Mouse (Mus musculus) kidney, postnatal 0 days (tissue): Measurements from ENCODE around the gene Ankrd27. TPM values are rescaled to one million over a fixed set of nuclear protein-coding genes. Genes with fewer than 3 reads are reported as not detected.
A peak's percentile ranks its signal among the peaks of the same experiment; 100 is the strongest.

Source experiments
- ATAC-seq: fragments of 200-750 bp; cut with Nextera tagmentation; replicated peaks from 2 replicates; pipeline ENCODE4 v1.8.0; 2017; ENCODE audit warnings: low read depth, moderate number of reproducible peaks, moderate TSS enrichment, moderate library complexity; ENCODE audit not compliant: low FRiP score
- DNase-seq: peaks from one replicate; pipeline ENCODE4 v3.0.0-alpha.2; 2016; ENCODE audit warnings: low spot score
- H3K27ac ChIP-seq: fragments of 300-500 bp; sonication (generic); 2 replicates; pipeline ENCODE4 v1.5.1; 2014; ENCODE audit warnings: mild to moderate bottlenecking
- H3K27me3 ChIP-seq: fragments of 300-500 bp; sonication (generic); 2 replicates; pipeline ENCODE4 v1.6.1; 2014; ENCODE audit warnings: low read length, mixed read lengths; ENCODE audit not compliant: insufficient read depth
- H3K36me3 ChIP-seq: fragments of 300-500 bp; sonication (generic); 2 replicates; pipeline ENCODE4 v1.6.1; 2014; ENCODE audit warnings: low read length, mixed read lengths; ENCODE audit not compliant: insufficient read depth
- H3K4me1 ChIP-seq: fragments of 300-500 bp; sonication (generic); replicated peaks from 2 replicates; pipeline ENCODE4 v1.6.1; 2014; ENCODE audit warnings: antibody characterized with exemption, low read length, mixed read lengths; ENCODE audit not compliant: insufficient read depth
- H3K4me2 ChIP-seq: fragments of 300-500 bp; sonication (generic); 2 replicates; pipeline ENCODE4 v1.6.1; 2014; ENCODE audit warnings: mild to moderate bottlenecking, low read length, moderate library complexity, mixed read lengths
- H3K4me3 ChIP-seq: fragments of 300-500 bp; sonication (generic); replicated peaks from 2 replicates; pipeline ENCODE4 v1.5.1; 2014; ENCODE audit warnings: low read depth, low read length
- H3K9ac ChIP-seq: fragments of 300-500 bp; sonication (generic); 2 replicates; pipeline ENCODE4 v1.6.1; 2014; ENCODE audit warnings: low read depth, low read length
- H3K9me3 ChIP-seq: fragments of 300-500 bp; sonication (generic); replicated peaks from 2 replicates; pipeline ENCODE4 v1.6.1; 2016; ENCODE audit warnings: low read length, inconsistent platforms, mixed read lengths
- CTCF ChIP-seq: IDR thresholded peaks from 2 replicates; pipeline ENCODE4 v1.5.1; 2016; ENCODE audit warnings: antibody characterized with exemption, low read depth, mild to moderate bottlenecking, moderate library complexity
- WGBS: fragments of 180-500 bp; shearing (Covaris S2); extraction: QIAGEN DNeasy Blood & Tissue Kit; methylation state at CpG from one replicate; pipeline ENCODE4 v1.1.7; 2014; 5-methylcytosine and 5-hydroxymethylcytosine counted together
- polyA plus RNA-seq: library from polyadenylated mRNA; unstranded; fragments of >200 nt; fragmentation: Nextera tagmentation; extraction: Ambion mirVana; gene quantifications from 2 replicates; pipeline ENCODE4 v1.2.1, GENCODE M21; 2015

Ankrd27 gene
- polyA plus RNA-seq, 1 experiment from 2014 or later: 18.5 TPM

DNA sequence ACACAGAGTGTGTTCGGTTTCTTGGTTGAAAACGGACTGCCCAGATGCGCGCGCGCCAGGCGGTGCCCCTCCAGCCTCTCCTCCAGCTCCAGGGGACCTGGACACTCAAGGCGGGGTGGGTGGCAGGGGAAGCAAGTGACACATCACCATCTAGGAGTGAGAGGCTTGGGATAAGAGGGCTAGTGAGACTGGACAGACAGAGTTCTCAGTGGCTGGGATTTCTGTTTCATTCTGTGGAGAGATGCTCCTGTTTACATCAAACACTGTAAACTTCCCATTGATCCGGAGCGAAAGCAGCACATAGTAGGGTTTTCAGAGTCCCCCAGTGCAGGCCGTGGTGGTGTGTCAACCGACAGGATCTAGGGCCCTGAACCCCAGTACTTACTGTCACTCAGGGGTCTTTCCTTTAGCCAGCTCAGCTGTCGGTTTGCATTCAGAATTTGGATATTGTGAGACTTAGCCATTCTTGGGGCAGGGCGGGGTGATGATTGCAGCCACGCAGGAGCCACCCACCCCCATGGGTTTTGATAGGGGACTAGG, 932 bp downstream of the Ankrd27 start:
- Histone ChIP-seq H3K4me2 (peak overlapping the region; percentile 88), H3K27me3 (peaks cover 26% of the 10 kb centered on the region), H3K4me1 (0 out of 2 replicates have a peak, but pooled peaks cover 4% of the 10 kb centered on the region), H3K36me3 (no peaks in the 10 kb centered on the region), H3K4me3 (peak overlapping the region; percentile 72), H3K9ac (peak overlapping the region; percentile 52), H3K9me3 (no peaks in the 10 kb centered on the region), H3K27ac (no peak overlapping the region)
- ATAC-seq: no peak
- no peak for DNase-seq
- no peak for TF ChIP-seq CTCF
- 22% methylated on average over 15 of the region's 15 CpGs for WGBS

DNA sequence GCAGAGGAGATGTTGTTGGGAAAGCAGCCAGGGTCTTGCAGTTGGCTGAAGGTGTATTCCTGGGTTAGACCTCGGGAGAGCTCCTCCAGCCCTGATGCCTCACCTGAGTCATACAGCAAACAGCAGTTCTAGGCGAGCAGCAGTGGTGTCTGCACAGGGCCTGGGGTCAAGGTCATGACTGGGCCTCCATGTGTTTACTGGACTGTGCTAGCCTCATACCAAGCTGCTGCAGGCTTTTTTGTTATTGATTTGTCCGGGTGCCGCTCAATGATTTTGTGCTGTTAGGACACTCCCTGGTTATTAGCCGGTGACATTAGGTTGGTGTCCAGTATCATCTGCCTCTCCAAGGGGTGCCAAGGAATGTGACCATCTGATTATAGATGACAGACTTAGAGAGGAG, 1.7 kb downstream of the Ankrd27 start:
- H3K4me2 ChIP-seq: no peak overlapping the region
- WGBS: 69% methylated on average over 5 of the region's 5 CpGs

DNA sequence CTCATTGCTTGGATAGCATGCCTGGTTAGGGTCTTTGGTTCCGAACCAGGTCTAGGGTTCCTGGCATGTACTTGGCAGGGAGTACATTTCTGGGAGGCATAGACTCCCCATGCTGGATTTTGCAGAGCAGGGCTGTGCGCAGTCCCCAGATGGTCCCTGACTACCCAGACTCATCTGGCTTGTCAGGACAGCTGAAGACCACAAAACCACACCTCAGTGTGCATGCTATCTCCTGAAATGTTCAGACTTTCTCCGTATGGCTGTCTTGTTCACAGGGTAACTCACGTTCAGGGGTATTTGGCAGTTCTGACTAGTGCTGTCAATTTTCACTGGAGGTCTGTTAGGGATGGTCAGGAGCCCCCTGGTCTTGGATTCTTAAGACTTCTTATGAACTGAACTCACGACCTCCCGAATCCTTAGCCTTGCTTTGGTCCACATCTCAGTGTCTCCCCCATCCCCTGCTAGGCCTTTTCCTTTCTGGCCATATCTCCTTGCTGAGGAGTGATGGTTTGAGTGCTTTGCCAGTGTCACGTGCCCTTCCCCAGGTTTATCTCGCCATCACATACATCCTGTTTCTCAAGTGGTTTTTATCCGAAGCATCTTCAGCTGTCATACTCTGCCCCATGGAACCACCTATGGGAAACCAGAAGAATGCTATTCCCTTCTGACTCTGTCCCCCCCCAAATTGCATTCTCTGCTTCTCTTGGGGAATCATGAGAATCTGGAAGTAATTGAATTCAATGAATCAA, 2.8 kb downstream of the Ankrd27 start:
- Histone ChIP-seq H3K9ac (no peak overlapping the region), H3K9me3 (no peaks in the 10 kb centered on the region), H3K27ac (no peak overlapping the region), H3K27me3 (peaks cover 12% of the 10 kb centered on the region; the same call in 1 of the 2 replicates), H3K4me2 (no peak overlapping the region), H3K4me3 (no peak overlapping the region), H3K4me1 (0 out of 2 replicates have a peak, but pooled peaks cover 4% of the 10 kb centered on the region), H3K36me3 (0 out of 2 replicates have a peak, but pooled peaks cover 6% of the 10 kb centered on the region)
- WGBS: 82% methylated on average over 9 of the region's 9 CpGs
- TF ChIP-seq CTCF: no peak
- no peak for ATAC-seq
- no peak for DNase-seq

More for the DNA sequence above, 1.7 kb downstream of the Ankrd27 start:
- DNase-seq: no peak
- Histone ChIP-seq H3K36me3 (no peaks in the 10 kb centered on the region), H3K9ac (no peak overlapping the region), H3K4me3 (no peak overlapping the region), H3K27ac (no peak overlapping the region), H3K4me1 (0 out of 2 replicates have a peak, but pooled peaks cover 4% of the 10 kb centered on the region), H3K9me3 (no peaks in the 10 kb centered on the region), H3K27me3 (peaks cover 23% of the 10 kb centered on the region)
- TF ChIP-seq CTCF: no peak
- ATAC-seq: no peak

DNA sequence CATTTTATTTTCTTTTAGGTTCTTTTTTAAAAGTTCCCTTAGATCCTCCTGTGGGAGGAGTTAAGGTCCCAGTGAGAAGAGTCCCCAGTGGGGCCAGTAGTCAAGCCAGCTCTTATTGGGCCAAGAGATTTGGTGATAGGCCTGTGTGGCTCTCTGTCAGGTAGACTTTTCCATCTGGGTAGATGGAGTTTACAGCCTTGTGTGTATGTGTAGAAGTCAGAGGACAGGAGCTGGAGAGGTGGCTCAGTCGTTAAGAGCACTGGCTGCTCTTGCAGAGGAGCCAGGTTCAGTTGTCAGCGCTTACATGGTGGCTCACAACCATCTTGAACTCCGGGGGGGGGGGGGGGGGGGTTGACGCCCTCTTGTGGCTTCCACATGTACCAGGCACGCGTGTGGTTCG, 3.4 kb downstream of the Ankrd27 start:
- Histone ChIP-seq H3K36me3 (0 out of 2 replicates have a peak, but pooled peaks cover 6% of the 10 kb centered on the region), H3K4me1 (0 out of 2 replicates have a peak, but pooled peaks cover 2% of the 10 kb centered on the region), H3K4me3 (no peak overlapping the region), H3K9me3 (no peaks in the 10 kb centered on the region), H3K27ac (no peak overlapping the region), H3K27me3 (peaks cover 6% of the 10 kb centered on the region; the same call in 1 of the 2 replicates), H3K9ac (no peak overlapping the region), H3K4me2 (no peak overlapping the region)
- no peak for TF ChIP-seq CTCF
- ATAC-seq: no peak
- whole genome bisulfite sequencing: 75% methylated on average over 7 of the region's 7 CpGs
- DNase-seq: no peak

DNA sequence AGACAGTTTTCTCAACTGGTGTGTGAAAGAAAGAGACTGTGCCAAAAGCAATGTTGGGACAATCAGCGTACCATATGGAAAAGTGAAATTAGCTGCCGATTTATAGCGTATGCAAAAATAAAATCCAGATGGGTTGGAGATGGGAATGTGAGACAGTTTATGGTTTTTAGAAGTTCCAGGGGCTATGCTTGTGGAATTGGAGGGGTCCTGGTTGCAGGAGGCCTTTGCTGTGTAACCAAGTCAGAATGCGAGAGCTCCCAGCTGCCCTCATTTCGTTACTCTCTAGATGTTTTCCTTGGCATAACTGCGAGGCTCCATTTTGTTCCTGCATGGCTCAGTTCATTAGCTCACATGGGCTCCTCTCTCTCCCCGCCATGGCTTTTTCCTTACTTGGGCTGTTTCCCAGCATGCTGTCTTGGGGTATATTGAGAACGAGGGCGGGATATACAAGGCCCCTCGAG, 4.7 kb downstream of the Ankrd27 start:
- no peak overlapping the region for H3K27ac ChIP-seq
- H3K36me3 ChIP-seq: 0 out of 2 replicates have a peak, but pooled peaks cover 6% of the 10 kb centered on the region

DNA sequence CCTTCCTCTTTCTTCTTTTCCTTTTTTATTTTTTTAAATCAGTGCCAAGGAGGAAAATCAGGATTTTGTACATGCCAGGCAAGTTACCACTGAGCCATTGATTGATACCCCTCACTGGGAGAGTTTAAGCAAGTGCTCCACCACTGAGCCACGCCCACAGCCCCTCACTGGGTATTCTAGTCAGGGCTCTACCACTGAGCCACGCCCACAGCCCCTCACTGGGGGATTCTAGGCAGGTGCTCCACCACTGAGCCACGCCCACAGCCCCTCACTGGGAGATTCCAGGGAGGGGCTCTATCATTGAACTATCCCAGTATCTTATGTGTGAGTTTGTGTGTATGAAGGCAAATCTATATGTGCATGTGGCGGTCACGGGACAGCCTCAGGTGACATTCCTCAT, 8.3 kb downstream of the Ankrd27 start:
- Histone ChIP-seq H3K9me3 (no peaks in the 10 kb centered on the region), H3K4me1 (no peaks in the 10 kb centered on the region), H3K27me3 (no peaks in the 10 kb centered on the region), H3K4me3 (no peak overlapping the region), H3K4me2 (no peak overlapping the region), H3K27ac (no peak overlapping the region), H3K9ac (no peak overlapping the region), H3K36me3 (peaks cover 11% of the 10 kb centered on the region; the same call in 1 of the 2 replicates)
- WGBS: 90% methylated on average over 5 of the region's 5 CpGs
- DNase-seq (no peak), ATAC-seq (no peak)
- no peak for TF ChIP-seq CTCF

More for the DNA sequence above, 4.7 kb downstream of the Ankrd27 start:
- no peak for TF ChIP-seq CTCF
- WGBS: 81% methylated on average over 10 of the region's 10 CpGs
- ATAC-seq (no peak), DNase-seq (peak; percentile 60)
- no peak overlapping the region for H3K4me2 ChIP-seq
- H3K4me3 ChIP-seq: no peak overlapping the region
- H3K9ac ChIP-seq: no peak overlapping the region
- H3K4me1 ChIP-seq: no peaks in the 10 kb centered on the region
- H3K9me3 ChIP-seq: no peaks in the 10 kb centered on the region
- no peaks in the 10 kb centered on the region for H3K27me3 ChIP-seq
